Mouse (Mus musculus) CH12.LX (cell line): Measurements from ENCODE around the gene Cobll1.

Experiments used
- CTCF ChIP-seq, 2 experiments: IDR thresholded peaks in 1 of 2; conservative IDR thresholded peaks in 1 of 2; 2 replicates each; pipeline ENCODE4 v1.5.1; 2011 to 2012; ENCODE audit warnings: low read depth in 2 of 2, low read length in 2 of 2, improper control_type of control experiment in 1 of 2, inconsistent platforms in 1 of 2, mild to moderate bottlenecking in 1 of 2, moderate library complexity in 1 of 2
- E2F4 ChIP-seq: IDR thresholded peaks from 2 replicates; pipeline ENCODE4 v1.6.1; 2011; ENCODE audit warnings: low read depth, low read length, improper control_type of control experiment; ENCODE audit not compliant: insufficient replicate concordance
- ELF1 ChIP-seq: IDR thresholded peaks from 2 replicates; pipeline ENCODE4 v1.6.1; 2014; ENCODE audit warnings: low read depth, mild to moderate bottlenecking, inconsistent platforms, low read length, improper control_type of control experiment
- EP300 ChIP-seq: IDR thresholded peaks from 2 replicates; pipeline ENCODE4 v1.6.1; 2011; ENCODE audit warnings: low read length, improper control_type of control experiment
- JUN ChIP-seq: IDR thresholded peaks from 2 replicates; pipeline ENCODE4 v1.6.1; 2011; ENCODE audit warnings: low read depth, mild to moderate bottlenecking, low read length, improper control_type of control experiment, moderate library complexity; ENCODE audit not compliant: insufficient read depth
- MAX ChIP-seq: IDR thresholded peaks from 2 replicates; pipeline ENCODE4 v1.6.1; 2011; ENCODE audit warnings: low read length, improper control_type of control experiment
- MEF2A ChIP-seq: IDR thresholded peaks from 2 replicates; pipeline ENCODE4 v1.6.1; 2014; ENCODE audit warnings: low read depth, mild to moderate bottlenecking, inconsistent platforms, low read length, improper control_type of control experiment, borderline replicate concordance
- MYC ChIP-seq: IDR thresholded peaks from 2 replicates; pipeline ENCODE4 v1.6.1; 2011; ENCODE audit warnings: low read depth, mild to moderate bottlenecking, improper control_type of control experiment, low read length
- POLR2A ChIP-seq: IDR thresholded peaks from 2 replicates; pipeline ENCODE4 v1.6.1; 2011; ENCODE audit warnings: low read depth, mild to moderate bottlenecking, improper control_type of control experiment, low read length
- SIN3A ChIP-seq: IDR thresholded peaks from 2 replicates; pipeline ENCODE4 v1.6.1; 2012; ENCODE audit warnings: low read length, improper control_type of control experiment, inconsistent platforms
- ZKSCAN1 ChIP-seq: IDR thresholded peaks from 2 replicates; pipeline ENCODE4 v1.6.1; 2012; ENCODE audit warnings: low read depth, inconsistent platforms, low read length, improper control_type of control experiment, borderline replicate concordance
- ZMIZ1 ChIP-seq: IDR thresholded peaks from 2 replicates; pipeline ENCODE4 v1.6.1; 2012; ENCODE audit warnings: low read depth, mild to moderate bottlenecking, inconsistent platforms, low read length, improper control_type of control experiment
- ZNF384 ChIP-seq: IDR thresholded peaks from 2 replicates; pipeline ENCODE4 v1.6.1; 2012; ENCODE audit warnings: low read depth, low read length, improper control_type of control experiment, inconsistent platforms

GRCm38 (mm10) chr2:65141093-65141661 lies 98.0 kb downstream of the Cobll1 start:
- no peak for TF ChIP-seq ELF1
- TF ChIP-seq E2F4: no peak
- TF ChIP-seq JUN: no peak
- TF ChIP-seq MAX: no peak
- no peak for TF ChIP-seq ZKSCAN1
- TF ChIP-seq ZMIZ1: no peak
- TF ChIP-seq POLR2A: no peak
- no peak for TF ChIP-seq CTCF (conservative IDR thresholded peaks at IDR 0.05 in 1 of 2, IDR thresholded peaks at IDR 0.05 in 1 of 2; ENCODE audit: low read depth in 2 of 2, low read length in 2 of 2)
- TF ChIP-seq ZNF384: no peak
- no peak for TF ChIP-seq MYC
- no peak for TF ChIP-seq MEF2A
- TF ChIP-seq EP300: no peak
- TF ChIP-seq SIN3A: no peak
